Mouse (Mus musculus): ENCODE data around the gene F3. TPM values are rescaled to one million over a fixed set of nuclear protein-coding genes. Genes with fewer than 3 reads are reported as not detected.
A peak's percentile ranks its signal among the peaks of the same experiment; 100 is the strongest.

Gene F3
- polyA plus RNA-seq (2012; rRNA removed), result 71.6 and 95.8 TPM in 2 replicates

GRCm38 (mm10) chr3:121722971-121723844 is at the start of gene F3:
TSS of gene F3 (plus strand) at chr3:121723537.
- peak; percentile 81 for DNase-seq (ENCODE audit: low spot score)

- DNase-seq (ENCODE audit: low spot score), result no peak
Observed at GRCm38 (mm10) chr3:121678935-121679334, 44.4 kb upstream of the F3 start.

GRCm38 (mm10) chr3:121679443-121679842 is 43.9 kb upstream of the F3 start:
- no peak for DNase-seq (ENCODE audit: low spot score)

GRCm38 (mm10) chr3:121680187-121680586 is 43.1 kb upstream of the F3 start:
- no peak for DNase-seq (ENCODE audit: low spot score)

- DNase-seq (ENCODE audit: low spot score), result no peak
Observed at GRCm38 (mm10) chr3:121682439-121683411, 40.6 kb upstream of the F3 start.

GRCm38 (mm10) chr3:121684552-121684951 is 38.8 kb upstream of the F3 start:
- no peak for DNase-seq (ENCODE audit: low spot score)

- DNase-seq (ENCODE audit: low spot score), result no peak
Observed at GRCm38 (mm10) chr3:121684963-121685362, 38.4 kb upstream of the F3 start.

GRCm38 (mm10) chr3:121685985-121686384 is 37.4 kb upstream of the F3 start:
- no peak for DNase-seq (ENCODE audit: low spot score)

- DNase-seq (ENCODE audit: low spot score), result no peak
Observed at GRCm38 (mm10) chr3:121686408-121686911, 36.9 kb upstream of the F3 start.

- DNase-seq (ENCODE audit: low spot score), result no peak
Observed at GRCm38 (mm10) chr3:121687741-121688140, 35.6 kb upstream of the F3 start.

GRCm38 (mm10) chr3:121689029-121689428 is 34.3 kb upstream of the F3 start:
- no peak for DNase-seq (ENCODE audit: low spot score)

- DNase-seq (ENCODE audit: low spot score), result no peak
Observed at GRCm38 (mm10) chr3:121689697-121690096, 33.6 kb upstream of the F3 start.

- DNase-seq (ENCODE audit: low spot score), result no peak
Observed at GRCm38 (mm10) chr3:121693001-121693730, 30.2 kb upstream of the F3 start.

GRCm38 (mm10) chr3:121693746-121694145 is 29.6 kb upstream of the F3 start:
- DNase-seq (ENCODE audit: low spot score), result no peak

GRCm38 (mm10) chr3:121697169-121697568 is 26.2 kb upstream of the F3 start:
- DNase-seq (ENCODE audit: low spot score), result no peak

- no peak for DNase-seq (ENCODE audit: low spot score)
Observed at GRCm38 (mm10) chr3:121699401-121699800, 23.9 kb upstream of the F3 start.

- DNase-seq (ENCODE audit: low spot score), result no peak
Observed at GRCm38 (mm10) chr3:121699849-121700248, 23.5 kb upstream of the F3 start.

GRCm38 (mm10) chr3:121700364-121700952 is 22.9 kb upstream of the F3 start:
- DNase-seq (ENCODE audit: low spot score), result no peak

GRCm38 (mm10) chr3:121703155-121703879 is 20.0 kb upstream of the F3 start:
- DNase-seq (ENCODE audit: low spot score), result no peak

- no peak for DNase-seq (ENCODE audit: low spot score)
Observed at GRCm38 (mm10) chr3:121703880-121704243, 19.5 kb upstream of the F3 start.

- no peak for DNase-seq (ENCODE audit: low spot score)
Observed at GRCm38 (mm10) chr3:121706087-121706486, 17.2 kb upstream of the F3 start.

All from urinary bladder, adult 2 months (tissue).